Mouse (Mus musculus): ENCODE data around the gene H1fnt.
A peak's percentile ranks its signal among the peaks of the same experiment; 100 is the strongest.

Gene H1fnt

DNA sequence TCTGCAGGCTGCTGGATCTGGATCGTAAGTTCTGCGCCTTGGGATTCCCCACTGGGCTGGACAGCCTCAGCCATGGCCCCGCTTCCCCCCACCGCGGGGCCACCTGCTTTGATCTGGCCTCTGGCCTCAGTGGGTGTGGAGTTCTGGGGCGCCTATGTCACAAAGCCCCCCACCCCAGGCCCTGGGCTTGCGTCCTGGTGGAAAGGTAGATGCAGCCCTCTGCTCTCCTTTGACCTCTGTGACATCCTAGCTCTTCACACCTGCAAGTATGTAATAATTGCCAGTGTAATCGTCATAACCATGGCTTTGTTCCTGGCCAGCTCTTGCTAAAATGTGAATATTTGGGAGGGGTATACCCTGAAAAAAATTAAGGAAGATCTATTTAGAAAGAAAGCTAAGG is at the start of gene H1fnt:
TSS of gene H1fnt (minus strand) at position 101 of the 400 bp plus-strand sequence.
- no peak for DNase-seq (ENCODE audit: low spot score in 2 of 2)

DNA sequence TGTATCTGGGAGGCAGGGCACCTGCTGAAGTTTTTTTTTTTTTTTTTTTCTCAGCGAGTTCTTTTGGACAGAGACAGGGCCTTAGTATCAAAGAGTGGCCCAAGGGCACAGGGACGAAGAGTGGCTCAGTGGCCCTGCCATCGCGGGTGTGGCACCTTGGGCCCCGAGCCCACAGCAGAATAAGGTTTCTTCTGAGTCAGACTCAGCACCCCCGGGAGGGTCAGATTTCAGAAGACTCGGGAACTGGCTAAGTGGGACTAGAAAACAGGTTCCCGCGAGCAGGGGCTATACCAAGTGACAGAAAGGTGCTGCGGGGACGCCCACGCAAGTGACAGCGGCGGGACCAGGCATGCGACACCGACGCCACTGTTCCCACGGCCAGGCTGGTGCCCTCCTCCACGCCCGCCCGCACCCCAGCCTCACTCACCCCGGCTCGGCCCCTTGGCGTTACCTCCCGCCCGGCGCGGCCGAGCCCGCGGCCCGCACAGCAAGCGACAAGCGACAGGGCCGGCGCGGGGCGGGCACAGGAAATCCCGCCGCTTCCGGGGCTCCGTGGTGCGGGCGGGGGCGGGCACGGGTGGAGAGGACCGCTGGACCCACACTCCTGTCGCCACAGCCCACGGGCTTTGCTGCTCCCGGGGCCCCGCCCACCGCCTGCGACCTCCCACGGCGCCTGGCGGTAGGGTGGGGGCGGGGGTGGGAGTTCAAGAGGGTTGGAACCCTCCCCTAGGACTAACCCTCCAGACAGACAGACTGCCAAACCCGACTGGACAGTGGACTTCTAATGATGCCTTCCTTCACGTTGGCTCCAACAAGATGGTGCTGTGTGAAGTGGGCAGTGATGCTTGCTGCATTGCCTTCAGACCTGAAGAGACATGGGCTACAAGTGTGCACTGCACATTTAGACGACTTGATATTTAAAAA is 38.8 kb upstream of the H1fnt start, which contains the start of gene Zfp641:
TSS of gene Zfp641 (minus strand) at position 534 of the 924 bp plus-strand sequence.
- DNase-seq (ENCODE audit: low spot score in 2 of 2) = peak in 1 of 2 experiments; percentile 26

DNA sequence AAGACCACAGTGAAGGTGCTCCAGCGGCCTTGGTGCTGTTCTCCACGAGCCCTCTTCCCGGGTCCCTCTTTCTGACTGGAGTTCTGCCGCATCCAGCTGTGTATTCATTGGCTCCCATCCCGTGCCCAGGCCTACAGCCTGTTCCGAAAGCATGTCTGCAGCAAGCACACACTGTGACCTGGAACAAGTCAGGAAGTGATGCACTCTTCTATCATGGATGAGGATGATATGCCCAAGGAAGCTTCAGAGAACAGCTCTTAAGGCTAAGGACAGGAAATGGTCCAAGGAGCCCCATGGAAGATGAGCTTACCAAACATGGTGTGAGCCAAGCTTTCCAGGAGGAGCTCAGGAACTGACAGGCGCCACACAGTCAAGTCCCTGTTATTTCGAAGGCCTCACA is 36.6 kb upstream of the H1fnt start:
- no peak for DNase-seq (ENCODE audit: low spot score in 2 of 2)

DNA sequence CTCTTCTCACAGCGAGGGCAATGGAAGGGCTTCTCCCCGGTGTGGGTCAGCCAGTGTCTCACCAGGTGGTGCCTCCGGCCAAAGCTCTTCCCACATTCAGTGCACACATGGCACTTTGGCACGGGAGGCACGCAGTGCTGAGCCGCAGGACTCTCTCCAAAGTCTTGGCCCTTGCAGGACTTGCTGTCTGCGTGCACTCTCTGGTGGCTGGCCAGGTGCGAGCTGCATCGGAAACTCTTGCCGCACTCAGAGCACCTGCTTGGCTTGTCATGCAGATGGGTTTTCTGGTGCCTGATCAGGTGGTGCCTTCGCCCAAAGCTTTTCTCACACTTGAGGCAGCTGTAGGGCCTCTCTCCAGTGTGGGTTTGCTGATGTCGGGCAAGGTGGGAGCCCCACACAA is 31.5 kb upstream of the H1fnt start:
- DNase-seq (ENCODE audit: low spot score in 2 of 2) = no peak

DNA sequence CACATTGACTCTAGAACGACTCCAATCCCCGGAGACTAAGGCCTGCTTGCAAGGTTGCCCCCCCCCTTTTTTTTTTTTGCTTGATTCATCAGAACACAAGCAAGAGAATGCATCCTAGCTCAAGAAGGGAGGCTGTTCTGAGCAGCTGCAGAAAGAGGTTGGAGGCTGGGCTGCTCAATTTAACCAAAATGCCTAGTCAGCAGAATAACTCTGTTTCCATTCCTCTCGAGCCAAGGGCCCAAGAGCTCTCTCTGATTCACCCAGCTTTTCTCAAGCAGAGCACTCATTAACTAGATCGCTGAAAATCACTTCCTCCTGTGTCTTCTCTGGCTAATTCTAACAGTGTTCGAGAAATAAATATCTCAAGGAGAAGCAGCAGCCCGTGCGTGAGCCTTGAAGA is 29.3 kb upstream of the H1fnt start:
- DNase-seq (ENCODE audit: low spot score in 2 of 2) = no peak

DNA sequence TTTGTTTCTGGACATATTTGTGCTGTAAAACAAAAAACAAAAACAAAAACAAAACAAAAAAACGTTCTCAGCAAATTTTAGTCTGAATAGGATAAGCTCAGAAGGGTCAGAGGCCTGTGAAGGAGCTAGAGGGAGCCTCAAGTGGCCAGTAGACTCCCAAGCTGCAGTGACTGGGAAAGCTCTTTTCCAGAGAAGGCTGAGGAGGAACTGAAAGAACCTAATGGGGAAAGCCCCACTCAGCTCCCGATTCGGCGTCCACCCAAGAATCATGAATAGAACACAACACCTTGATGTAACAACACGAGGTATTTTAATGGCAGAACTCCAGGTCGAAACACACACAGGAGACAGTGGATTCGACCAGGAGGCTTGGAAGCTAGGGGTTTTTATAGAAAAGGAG is 683 bp upstream of the H1fnt start:
- no peak for DNase-seq (ENCODE audit: low spot score in 2 of 2)

DNA sequence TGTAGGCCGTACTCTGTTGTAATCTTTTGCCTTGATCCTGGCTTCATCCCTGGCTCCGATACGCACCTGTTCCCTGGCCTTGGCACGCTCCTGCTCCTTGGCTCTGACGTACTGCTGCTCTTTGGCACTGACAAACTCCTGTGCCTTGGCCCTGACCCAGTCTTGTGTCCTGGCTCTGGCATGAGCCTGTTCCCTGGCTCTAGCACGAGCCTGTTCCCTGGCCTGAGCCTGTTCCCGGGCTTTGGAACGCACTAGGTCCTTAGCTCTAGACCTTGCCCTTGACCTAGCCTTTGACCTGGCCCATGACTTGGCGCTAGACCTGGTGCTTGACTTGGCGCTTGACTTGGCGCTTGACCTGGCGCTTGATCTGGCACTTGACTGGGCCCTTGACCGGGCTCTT is 822 bp downstream of the H1fnt start:
- no peak for DNase-seq (ENCODE audit: low spot score in 2 of 2)

DNA sequence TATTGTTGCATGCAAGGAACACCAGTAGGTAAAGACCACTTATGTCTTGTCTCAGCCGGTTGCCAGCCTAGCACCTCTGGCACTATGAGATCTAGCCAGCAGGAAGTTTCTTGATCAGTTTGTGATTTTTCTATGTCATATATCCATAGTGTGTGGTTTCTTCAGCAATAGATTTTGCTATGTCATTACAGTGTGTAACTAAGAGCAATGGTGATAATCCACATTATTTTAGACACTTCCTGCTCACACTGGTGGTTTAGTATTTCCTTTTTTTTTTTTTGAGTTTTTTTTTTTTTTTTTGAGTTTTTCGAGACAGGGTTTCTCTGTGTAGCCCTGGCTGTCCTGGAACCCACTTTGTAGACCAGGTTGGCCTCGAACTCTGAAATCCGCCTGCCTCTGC is 21.7 kb downstream of the H1fnt start:
- DNase-seq (ENCODE audit: low spot score in 2 of 2) = no peak

DNA sequence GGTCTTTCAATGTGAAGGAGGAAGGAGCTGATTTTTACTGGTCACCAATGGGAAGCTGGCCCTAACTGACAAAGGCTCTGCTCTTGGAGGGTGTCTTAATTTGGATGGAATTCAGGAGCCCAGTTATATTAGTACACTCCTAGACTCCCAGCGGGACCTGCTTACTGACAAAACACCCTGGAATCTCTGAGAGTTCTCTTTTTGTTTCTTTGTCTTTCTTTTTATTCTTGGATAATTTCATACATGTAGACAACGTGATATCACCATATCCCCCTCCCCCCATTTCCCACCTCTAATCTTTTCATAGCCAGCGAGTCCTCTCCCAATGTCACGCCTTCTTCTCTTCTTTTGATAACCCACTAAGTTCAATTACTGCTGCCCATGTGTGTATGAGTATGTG is 22.7 kb downstream of the H1fnt start, which contains the start of gene Olfr286:
TSS of gene Olfr286 (minus strand) at position 101 of the 400 bp plus-strand sequence.
- no peak for DNase-seq (ENCODE audit: low spot score in 2 of 2)

DNA sequence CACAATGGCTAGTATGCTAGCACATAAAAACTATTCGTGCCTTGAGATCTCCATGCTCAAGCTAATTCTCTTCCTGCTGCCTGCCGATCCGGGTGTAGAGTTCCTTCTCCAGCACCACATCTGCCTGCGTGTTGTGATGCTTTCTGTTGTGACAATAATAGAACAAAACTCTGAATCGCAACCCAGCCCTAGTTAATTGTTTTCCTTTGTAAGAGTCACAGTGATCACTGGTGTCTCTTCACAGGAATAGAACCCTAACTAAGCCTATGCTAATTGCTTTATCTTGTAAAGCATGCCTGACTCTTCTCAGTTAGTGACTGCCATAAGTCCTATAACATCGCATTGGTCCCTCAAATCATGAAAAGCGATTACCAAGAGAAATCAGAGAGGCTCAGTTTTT is 31.0 kb downstream of the H1fnt start:
- DNase-seq (ENCODE audit: low spot score in 2 of 2) = no peak

DNA sequence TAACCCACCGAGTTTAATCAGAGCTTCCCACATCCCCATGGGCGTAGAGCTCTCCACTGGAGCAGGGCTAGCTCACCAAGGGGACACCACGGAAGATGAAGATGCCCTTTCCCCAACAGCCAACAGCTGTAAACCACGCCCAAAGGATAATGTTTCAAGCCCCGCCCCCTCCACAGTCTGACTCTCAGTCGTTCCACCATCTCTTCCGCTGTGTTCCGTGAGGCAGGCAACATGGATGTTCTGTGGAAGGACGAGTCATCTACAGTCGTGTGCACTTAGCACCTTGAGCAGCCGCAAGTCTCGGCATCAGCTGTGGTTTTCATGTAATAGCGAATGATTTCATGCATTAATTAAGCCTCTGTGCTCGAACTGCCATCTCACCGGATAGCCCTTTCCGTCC is 31.5 kb downstream of the H1fnt start:
- no peak for DNase-seq (ENCODE audit: low spot score in 2 of 2)

DNA sequence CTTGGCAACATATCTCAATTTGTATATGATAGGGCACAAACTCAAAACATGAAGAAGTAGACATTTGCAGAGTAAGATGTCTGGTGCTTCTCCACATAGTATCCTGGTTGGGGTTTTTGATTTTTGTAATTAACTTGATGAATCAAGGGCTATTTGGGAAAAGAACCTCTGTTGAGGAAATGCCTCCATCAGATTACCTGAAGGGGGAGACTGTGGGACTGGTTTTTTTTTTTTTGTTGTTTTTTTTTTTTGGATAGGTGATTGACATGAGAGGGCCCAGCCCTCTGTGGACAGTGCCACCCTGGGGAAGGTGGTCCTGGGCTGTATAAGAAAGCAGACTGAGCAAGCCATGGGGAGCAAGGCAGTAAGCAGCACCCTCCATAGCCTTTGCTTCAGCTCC is 34.7 kb downstream of the H1fnt start:
- DNase-seq (ENCODE audit: low spot score in 2 of 2) = no peak

DNA sequence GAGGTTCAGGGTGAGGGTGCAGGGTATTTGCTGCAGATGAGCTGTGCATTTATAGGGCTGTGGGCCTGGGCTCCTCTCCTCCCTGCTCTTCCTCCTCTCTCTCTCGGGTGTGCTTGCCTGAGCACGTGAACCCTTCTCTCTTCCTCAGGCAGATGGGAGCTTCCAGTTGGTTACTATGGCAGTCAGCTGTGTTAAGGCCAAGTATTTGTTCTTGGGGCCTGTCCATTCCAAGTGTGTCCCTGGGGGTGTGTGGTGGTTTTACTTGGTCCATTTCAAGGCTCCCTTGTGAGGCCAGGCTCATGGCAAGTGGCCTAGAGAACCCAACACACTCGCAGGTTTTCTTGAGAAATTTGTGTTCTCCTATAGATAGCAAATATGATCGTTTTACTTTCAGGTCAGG is 36.2 kb downstream of the H1fnt start, which contains the start of the genes Gm44579 and Olfr287:
TSS of gene Gm44579 (minus strand) at position 101 of the 400 bp plus-strand sequence.
TSS of gene Olfr287 (minus strand) at position 180 of the 400 bp plus-strand sequence.
- DNase-seq (ENCODE audit: low spot score in 2 of 2) = no peak

DNA sequence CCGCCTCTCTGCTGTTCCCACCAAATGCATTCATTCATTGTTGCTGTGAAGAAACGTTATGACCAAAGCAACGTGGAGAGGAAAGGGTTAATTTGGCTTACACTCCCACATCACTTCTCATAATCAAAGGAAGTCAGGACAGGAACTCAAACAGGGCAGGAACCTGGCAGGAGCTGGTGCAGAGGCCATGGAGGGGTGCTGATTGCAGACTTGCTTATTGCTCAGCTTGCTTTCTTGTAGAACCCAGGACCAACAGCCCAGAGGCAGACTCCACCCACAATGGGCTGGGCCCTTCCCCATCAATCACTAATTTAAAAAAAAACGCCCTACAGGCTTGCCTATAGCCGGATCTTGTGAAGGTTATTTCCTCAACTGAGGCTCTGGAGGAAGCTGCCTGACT is 43.0 kb downstream of the H1fnt start:
- DNase-seq (ENCODE audit: low spot score in 2 of 2) = no peak

DNA sequence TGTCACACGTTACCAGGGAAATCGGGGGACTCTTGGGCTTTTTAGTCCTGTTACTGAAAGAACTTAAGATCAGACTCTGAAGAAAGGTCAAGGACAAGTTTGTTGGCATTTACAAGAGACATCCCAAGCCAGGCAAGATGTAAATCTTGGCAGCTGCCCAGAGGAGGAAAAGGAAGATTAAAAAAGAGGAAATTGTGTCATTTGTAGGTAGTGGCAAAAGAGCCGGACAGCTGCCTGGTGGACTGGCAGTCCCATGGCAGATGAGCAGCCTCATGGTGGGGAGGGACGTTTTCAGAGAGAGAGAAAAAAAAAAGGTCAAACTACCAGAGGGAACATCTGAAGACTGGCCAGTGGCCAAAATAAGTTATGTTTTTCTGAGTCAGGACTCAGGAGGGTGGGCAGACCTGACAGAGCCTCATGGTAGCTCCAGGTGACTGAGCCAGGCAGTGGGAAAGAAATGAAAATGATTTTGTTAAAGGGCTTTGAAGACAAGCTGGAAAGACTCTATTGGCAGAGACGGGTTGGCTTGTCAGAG is 43.7 kb downstream of the H1fnt start:
- no peak for DNase-seq (ENCODE audit: low spot score in 2 of 2)

DNA sequence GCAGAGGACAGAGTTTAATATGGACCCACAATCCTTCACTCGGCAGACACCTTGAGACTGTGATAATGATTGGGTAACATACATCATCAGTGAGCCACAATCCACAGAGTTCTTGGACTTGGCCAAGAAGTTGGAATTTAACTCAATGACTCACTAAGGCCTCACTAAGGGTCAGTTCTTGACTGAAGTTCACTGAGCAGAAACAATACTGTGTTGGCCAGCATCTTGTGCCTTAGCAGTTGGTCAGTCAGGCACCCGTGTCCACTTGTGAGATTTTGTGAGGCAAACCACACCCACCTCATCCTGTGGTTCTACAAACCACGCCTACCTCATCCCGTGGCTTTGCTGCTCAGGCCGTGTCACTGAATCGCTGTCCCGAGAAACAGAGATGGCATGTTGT is 47.4 kb downstream of the H1fnt start:
- no peak for DNase-seq (ENCODE audit: low spot score in 2 of 2)

Measured in frontal cortex, postnatal 14 days (tissue).